Mouse (Mus musculus) cerebellum, postnatal 10 days (tissue): ENCODE measurements around the gene Zfp609.

Experiments used
- DNase-seq, 2 experiments: peaks; one replicate each; pipeline ENCODE4 v3.0.0; 2021; ENCODE audit warnings: mixed read lengths in 2 of 2

The Zfp609 gene

GRCm38 (mm10) chr9:65827344-65828015 is at the start of gene Zfp609:
Zfp609 (minus strand) TSS chr9:65827564.
- DNase-seq = peak; percentile 98

DNA sequence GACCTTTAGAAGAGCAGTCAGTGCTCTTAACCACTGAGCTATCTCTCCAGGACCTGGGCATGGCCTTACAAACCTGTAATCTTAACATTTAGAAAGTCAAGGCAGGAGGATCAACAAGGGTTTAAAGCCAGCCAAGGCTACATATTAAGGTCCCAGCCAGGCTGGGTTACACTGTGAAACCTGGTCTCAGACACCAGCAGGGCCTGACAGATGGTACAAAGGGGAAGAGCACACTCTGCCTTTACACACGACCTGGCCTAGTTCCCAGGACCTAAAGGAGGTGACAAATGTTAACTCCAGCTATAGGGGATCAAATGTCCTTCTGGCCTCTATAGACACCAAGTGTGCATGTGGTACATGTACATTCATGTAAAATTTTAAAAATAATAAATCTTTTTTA is 32.3 kb upstream of the Zfp609 start:
- DNase-seq = peak; percentile 31 to 50

GRCm38 (mm10) chr9:65850203-65850602 is 22.8 kb upstream of the Zfp609 start:
- peak in 1 of 2 experiments; percentile 30 for DNase-seq

- DNase-seq = peak in 1 of 2 experiments; percentile 28
These were observed 20.8 kb upstream of the Zfp609 start for GRCm38 (mm10) chr9:65848154-65848553.

DNA sequence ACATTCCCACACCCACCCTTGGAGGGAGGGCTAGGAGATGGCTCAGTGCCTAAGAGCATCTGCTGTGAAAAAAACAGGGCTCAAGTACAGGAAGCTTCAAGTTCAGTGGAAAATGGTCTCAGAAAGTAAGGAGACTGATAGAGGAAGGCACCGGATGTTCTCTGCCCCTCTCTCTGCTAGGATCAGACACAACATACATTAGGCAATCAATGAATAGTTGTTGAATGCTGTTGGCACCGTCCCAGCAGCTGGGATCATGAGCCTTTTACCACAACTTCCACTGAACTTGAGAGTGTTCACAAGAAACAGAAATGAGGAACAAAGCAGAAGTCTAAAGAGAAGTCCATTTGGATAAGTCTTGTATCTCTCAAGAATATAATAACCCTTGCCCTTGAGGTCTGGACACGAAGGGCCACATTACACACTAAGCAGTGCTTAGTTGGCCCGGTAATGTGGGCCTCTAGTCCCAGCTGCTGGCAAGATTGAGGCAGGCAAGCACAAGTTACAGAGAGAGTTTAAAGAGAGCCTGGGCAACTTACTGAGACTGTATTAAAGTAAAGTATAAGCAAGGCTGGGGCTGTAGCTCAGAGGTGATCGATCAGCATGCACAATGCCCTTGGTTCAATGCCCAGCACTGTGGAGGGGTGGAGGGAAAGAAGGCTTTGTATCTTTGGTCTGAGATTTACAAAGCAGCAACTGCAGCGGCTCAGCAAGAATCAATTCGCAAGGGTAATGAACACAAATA is 17.2 kb upstream of the Zfp609 start:
- DNase-seq = peak; percentile 43 to 60

GRCm38 (mm10) chr9:65839841-65840240 is 12.5 kb upstream of the Zfp609 start:
- no peak for DNase-seq

DNA sequence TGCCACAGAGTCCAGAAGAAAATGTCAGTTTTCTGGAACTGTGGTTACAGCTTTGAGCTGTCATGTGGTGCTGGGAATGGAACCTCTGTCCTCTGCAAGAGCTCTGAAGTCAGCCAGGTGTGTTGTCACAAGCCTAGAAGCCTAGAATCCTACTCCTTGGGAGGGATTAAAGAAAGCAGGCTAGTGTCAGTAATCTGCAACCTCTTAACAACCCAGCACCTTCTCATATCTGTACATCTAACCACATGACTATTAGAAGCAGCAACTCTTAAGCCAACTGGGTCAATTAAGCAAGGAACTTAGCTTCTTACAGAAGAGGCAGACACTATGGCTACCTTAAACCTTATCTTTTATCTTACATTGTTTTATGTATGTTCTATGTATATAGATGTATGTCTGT is 9.6 kb upstream of the Zfp609 start:
- no peak for DNase-seq

GRCm38 (mm10) chr9:65834628-65835354 is 7.4 kb upstream of the Zfp609 start:
- DNase-seq = peak; percentile 16

GRCm38 (mm10) chr9:65833640-65834039 is 6.3 kb upstream of the Zfp609 start:
- no peak for DNase-seq

DNA sequence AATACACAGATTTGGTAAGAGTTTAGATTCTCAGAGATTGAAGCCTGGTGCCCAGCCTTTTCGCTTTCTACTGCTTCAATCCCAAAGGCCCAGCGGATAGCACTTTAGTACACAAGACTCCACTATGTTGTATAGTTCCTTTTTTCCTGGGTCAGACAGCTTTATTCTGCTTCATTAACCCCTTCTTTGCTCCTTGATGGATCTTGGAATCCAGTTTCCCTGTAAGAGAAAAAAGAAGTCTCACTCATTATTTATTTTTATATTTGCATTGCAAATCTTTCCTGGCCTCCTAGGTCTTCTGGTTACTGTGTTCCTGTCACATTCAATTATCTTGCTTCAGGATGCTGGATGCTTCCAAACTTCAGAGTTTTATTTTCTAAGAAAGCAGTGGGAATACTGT is 5.9 kb upstream of the Zfp609 start:
- DNase-seq = no peak

DNA sequence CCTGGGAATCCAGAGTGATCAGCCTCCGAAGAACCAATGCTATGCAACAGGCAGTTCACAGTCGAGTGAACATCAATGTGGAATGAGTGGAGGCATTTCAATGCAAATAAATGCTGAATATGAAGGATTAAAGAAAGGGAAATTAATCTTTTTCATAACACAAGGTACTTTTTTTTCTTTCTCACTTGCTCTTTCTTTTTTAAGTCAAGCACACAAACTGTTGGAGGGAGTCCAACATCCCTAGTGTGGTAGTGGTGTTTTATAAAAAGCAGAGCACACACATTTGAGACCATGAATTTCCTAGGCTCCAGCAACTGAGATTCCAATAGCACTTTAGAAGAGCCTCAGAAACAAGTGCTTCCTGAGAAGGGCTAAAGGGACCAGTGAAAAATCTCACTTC is 4.7 kb upstream of the Zfp609 start:
- DNase-seq = no peak

GRCm38 (mm10) chr9:65831164-65831563 is 3.8 kb upstream of the Zfp609 start:
- DNase-seq = no peak

DNA sequence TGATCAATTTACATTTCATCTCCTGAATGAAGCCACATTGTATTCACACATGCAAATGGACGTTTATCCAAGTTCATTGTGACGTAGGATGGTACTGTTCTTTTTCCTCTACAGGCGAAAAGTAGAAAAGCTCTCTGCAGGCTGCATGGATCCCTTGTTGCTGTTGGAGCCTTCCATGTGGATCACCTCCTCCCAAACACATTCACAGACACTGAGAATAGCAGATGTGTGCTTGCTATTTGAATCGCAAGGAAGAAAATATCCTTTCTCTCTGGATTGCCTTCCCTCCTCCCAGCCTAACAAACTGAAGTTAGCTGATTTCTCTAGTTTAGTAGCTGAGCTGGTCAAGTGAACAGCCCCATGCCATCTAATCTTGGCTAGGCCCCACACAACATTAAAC is 2.9 kb upstream of the Zfp609 start:
- DNase-seq = no peak

DNA sequence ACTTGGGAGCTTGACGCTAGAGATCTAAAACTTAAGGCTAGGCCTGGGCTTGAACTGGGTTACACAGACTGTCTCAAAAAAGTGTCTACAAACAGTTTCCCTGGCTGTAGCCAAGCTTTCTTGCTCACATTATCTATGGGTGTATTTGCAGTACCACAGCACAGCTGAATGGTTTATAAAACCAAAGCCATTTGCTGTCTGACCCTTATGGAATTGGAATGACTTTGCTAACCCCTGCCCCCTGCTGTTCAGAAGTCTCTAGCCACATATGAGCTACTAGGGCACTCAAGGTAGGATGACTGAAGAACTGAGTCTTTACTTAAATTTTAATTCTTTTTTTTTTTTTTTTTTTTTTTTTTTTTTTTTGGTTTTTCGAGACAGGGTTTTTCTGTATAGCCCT is 2.0 kb upstream of the Zfp609 start:
- DNase-seq = peak; percentile 48 to 53

DNA sequence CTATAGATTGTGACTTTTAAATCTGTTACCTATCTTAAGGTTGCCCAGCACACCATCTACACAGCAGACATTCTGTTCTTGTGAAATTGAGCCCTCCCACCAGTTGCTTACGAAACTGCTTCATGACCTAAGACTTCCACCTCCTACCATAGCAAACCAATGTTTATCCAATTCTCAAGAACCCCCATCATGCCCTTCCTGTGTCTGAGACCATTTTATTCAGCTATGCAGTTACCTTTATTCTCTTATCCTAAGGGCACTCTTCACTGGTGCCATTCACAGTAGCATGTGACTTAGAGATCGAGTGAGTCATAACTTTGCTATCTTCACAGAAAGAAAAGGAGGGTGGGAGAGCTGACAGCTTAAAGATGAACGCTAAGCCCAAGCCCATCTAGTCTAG is 1.1 kb upstream of the Zfp609 start:
- DNase-seq = no peak

DNA sequence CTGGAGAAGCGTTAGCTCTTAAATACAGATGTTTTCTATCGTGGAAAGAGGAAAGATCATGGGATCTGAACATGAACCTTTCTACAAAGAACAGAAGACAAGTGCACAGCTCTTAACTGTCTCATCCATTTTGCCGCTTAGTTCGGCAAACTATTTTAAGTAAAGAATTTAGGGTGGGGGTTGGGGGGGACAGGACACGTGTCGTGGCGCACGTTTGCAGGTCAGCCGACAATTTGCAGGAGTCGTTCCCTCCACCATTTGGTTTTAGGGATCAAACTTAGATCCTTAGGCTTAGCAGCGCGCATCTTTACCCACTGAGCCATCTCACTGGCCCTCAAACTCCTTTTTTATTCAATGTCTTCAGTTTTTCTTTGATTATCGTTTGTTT is 646 bp upstream of the Zfp609 start:
- peak in 1 of 2 experiments; percentile 11 for DNase-seq

DNA sequence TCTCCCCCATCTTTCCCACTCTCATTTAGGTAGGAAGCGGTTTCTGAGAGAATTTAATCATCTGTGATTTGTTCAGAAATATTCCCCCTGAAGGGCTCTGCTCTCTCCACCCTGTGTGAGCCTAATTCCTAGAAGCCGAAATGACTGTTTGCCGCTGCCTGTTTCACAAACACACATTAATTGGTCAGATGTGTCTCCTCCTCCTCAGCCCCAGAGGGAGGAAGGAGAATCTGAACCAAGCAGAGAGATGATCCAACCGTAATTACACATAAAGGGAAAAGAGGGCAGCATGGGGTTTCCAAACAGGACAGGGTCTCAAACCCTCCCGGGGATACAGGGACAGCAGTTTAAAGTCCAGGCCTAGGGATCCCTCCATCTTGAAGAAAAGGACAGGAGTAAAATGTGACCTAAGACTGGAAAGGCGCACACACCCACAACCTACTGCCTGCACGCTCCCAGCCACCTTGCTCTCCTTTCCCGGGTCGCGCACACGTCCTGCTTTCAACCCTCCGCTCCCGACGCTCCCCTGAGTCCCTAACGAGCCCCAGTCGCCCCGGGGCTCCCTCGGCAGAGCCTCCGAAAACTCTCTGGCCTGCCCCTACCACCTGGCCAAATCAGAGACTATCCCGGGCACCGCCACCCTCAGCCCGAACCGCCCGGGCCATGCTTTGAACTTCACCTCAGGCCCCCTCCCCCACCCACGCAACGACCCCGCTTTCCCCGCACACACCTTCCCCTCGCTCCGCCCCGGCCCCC is 598 bp downstream of the Zfp609 start:
- peak; percentile 79 to 80 for DNase-seq

DNA sequence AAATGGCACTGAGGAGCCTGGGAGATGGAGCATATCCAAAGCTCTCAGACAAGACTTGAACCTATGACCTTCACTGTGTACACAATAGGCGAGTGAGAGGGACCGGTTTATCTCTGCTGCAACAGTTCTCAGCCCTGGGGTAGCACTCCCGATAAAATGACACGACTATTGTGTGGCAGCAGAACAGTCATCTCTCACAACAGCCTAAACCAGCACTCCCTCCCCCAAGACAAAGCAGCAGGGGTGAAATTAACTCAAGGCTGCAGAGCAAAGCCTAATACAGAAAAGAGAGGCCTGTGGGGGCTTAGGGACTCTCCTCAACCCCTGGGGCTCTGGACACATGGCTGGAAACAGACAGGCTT is 1.2 kb downstream of the Zfp609 start:
- DNase-seq = peak; percentile 36 to 56

DNA sequence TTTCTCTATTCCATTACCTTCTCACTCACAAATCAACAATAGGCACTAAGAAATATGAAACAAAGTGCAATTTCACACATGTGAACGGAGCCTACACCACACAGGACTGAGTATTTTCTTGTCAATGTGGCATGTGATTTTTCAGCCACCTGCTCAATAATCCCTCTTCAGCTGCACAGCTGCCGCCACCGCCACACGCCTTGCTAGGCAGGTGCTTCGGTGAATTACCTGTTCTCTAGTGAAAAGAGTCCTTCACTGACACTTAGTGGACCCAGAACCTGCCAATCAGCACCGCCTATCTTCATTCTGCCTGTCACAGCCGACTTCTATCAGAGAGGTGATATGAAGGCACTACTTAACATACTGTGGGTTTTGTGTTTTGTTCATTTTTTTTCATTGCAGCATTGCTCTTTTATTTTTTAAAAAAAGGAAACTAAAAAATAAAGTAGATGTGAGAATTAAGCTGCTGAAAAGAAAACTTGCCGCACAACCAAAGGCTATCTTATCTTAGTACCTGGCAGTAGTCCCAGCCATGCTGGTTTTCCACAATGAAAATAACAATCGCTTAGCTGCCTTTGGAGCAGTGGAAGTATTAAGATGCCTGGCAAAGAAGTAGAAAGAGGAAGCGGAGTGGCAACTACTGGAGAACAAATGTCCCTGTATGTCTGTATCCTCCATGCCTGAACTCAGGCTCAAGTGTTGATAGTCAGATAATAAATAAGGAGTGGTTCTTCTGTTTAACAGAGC is 3.5 kb downstream of the Zfp609 start:
- DNase-seq = peak; percentile 40 to 49

GRCm38 (mm10) chr9:65822011-65822410 is 5.4 kb downstream of the Zfp609 start:
- no peak for DNase-seq

- no peak for DNase-seq
These were observed 7.1 kb downstream of the Zfp609 start for GRCm38 (mm10) chr9:65820301-65820700.

DNA sequence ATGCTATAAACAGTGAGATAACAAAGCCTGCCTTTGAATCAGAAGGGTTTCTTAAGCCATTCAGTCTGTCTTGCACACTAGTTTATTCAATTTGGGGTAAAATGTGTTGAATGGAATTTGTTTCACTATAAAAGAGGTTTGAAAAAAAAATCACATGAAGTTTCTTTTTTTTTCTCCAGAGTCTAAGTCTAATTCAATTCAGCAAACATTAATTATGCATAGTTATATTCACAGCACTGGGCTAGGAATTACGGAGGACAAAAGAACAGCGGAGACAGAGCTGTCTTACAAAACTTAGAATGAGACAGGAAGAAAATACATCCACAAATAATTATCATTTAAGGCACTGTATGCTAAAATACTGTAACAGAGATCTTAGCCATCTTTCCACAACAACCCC is 9.0 kb downstream of the Zfp609 start:
- DNase-seq = no peak
